Mouse (Mus musculus) stomach, embryonic 15.5 days (tissue): ENCODE results near the gene Zfhx2. TPM values are rescaled to one million over a fixed set of nuclear protein-coding genes. Genes with fewer than 3 reads are reported as not detected.

Source experiments
- ATAC-seq: fragments of 200-750 bp; cut with Nextera tagmentation; 2 replicates; pipeline ENCODE4 v1.8.0; 2017; ENCODE audit warnings: low read depth, moderate number of reproducible peaks, moderate TSS enrichment; ENCODE audit not compliant: insufficient read depth, low FRiP score
- H3K27ac ChIP-seq: fragments of 300-500 bp; sonication (generic); 2 replicates; pipeline ENCODE4 v1.5.1; 2015; ENCODE audit warnings: mild to moderate bottlenecking, inconsistent platforms
- H3K27me3 ChIP-seq: fragments of 300-500 bp; sonication (generic); replicated peaks from 2 replicates; pipeline ENCODE4 v1.6.1; 2015; ENCODE audit warnings: inconsistent platforms
- H3K36me3 ChIP-seq: fragments of 300-500 bp; sonication (generic); 2 replicates; pipeline ENCODE4 v1.6.1; 2015; ENCODE audit warnings: inconsistent platforms
- H3K4me1 ChIP-seq: fragments of 300-500 bp; sonication (generic); 2 replicates; pipeline ENCODE4 v1.6.1; 2015; ENCODE audit warnings: inconsistent platforms
- H3K4me2 ChIP-seq: fragments of 300-500 bp; sonication (generic); 2 replicates; pipeline ENCODE4 v1.6.1; 2015; ENCODE audit warnings: mild to moderate bottlenecking, inconsistent platforms
- H3K4me3 ChIP-seq: fragments of 300-500 bp; sonication (generic); replicated peaks from 2 replicates; pipeline ENCODE4 v1.5.1; 2015; ENCODE audit warnings: inconsistent platforms
- H3K9ac ChIP-seq: fragments of 300-500 bp; sonication (generic); 2 replicates; pipeline ENCODE4 v1.6.1; 2015; ENCODE audit warnings: inconsistent platforms
- H3K9me3 ChIP-seq: fragments of 300-500 bp; sonication (generic); 2 replicates; pipeline ENCODE4 v1.6.1; 2016; ENCODE audit warnings: inconsistent platforms
- WGBS: fragments of 180-500 bp; shearing (Covaris S2); methylation state at CpG from one replicate; pipeline ENCODE4 v1.1.7; 2015; 5-methylcytosine and 5-hydroxymethylcytosine counted together
- polyA plus RNA-seq: library from polyadenylated mRNA; unstranded; fragments of >200 nt; fragmentation: Nextera tagmentation; extraction: Ambion mirVana; gene quantifications from 2 replicates; pipeline ENCODE4 v1.2.1, GENCODE M21; 2015

Zfhx2 gene
- polyA plus RNA-seq, 1 experiment from 2014 or later, result 4.4 TPM

GRCm38 (mm10) chr14:55071756-55072155 is 20.4 kb downstream of the Zfhx2 start:
- no peak for ATAC-seq
- no peak overlapping the region for H3K9ac ChIP-seq

DNA sequence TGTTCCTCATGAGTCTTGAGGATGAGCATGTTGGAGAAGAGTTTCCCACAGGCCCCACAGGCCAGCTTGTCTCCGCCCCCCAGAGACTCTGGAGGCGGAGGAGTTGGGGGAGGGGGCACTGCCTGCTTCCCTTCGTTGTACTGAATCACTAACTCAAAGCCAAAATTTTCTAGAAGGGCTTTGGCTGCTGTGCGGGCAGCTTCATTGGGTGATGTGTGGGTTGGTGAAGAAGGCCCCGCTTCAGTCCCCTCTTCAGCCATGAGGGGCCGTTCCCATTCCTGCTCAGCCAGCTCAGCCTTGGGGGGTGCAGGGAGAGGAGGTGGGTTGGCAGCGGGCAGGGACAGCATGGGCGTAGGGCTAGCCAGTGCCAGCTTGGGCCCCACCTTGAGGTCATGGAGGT is 26.1 kb downstream of the Zfhx2 start:
- Histone ChIP-seq H3K9me3 (no peaks in the 10 kb centered on the region), H3K4me3 (no peak overlapping the region), H3K36me3 (no peaks in the 10 kb centered on the region), H3K9ac (no peak overlapping the region), H3K27ac (no peak overlapping the region), H3K27me3 (no peaks in the 10 kb centered on the region), H3K4me2 (no peak overlapping the region), H3K4me1 (peaks cover 7% of the 10 kb centered on the region)
- 89% methylated on average over 8 of the region's 8 CpGs for WGBS
- no peak for ATAC-seq

More at GRCm38 (mm10) chr14:55071756-55072155, 20.4 kb downstream of the Zfhx2 start:
- WGBS, result 24% methylated on average over 19 of the region's 19 CpGs
- Histone ChIP-seq H3K4me3 (no peak overlapping the region), H3K4me1 (peaks cover 11% of the 10 kb centered on the region; the same call in 1 of the 2 replicates), H3K4me2 (peak overlapping the region; percentile 42), H3K36me3 (no peaks in the 10 kb centered on the region), H3K27ac (no peak overlapping the region), H3K27me3 (no peaks in the 10 kb centered on the region), H3K9me3 (no peaks in the 10 kb centered on the region)

- no peak for ATAC-seq
- 87% methylated on average over 13 of the region's 13 CpGs for WGBS
- no peaks in the 10 kb centered on the region for H3K27me3 ChIP-seq
Observed at GRCm38 (mm10) chr14:55065391-55065790, 26.7 kb downstream of the Zfhx2 start.

DNA sequence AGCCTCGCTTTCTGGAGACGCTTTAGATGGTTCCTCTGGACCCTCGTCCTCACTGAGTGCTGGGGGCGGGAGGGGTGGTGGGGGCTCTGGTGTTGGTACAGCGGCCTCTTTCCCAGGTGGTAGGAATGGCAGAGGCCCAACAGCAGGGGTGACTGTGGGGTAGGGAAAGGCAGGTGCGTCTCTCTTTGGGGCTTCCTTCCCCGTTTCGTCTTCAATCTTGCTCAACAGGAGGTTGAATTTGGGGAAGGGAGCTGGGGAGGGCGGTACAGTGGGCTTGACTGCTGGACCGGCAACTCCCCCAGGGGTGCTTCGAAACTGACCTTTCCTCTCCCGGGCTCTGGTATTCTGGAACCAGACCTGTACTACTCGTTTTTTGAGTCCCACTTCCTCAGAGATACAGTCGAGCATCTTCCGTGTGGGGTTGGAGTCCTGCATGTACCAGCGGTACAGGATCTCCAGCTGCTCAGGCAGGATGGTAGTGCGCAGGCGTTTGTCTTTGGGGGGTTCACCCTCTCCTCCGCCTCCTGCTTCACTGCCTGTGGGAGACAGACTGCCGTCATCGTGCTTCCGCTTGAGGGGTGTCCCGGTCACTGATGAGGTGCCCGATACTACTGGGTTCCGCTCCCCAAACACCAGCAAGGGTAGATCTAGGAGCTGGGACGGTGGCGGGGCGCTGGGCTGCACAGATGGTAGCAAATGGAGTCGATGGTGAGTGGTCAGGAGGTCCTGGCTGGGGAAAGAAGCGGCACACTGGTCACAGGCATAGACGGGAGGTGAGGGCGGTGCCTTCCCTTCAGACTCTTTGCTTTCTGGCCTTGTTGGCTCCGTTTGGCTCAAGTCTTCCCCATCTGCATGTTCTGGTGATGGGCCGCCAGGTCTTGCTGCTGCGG is 27.4 kb downstream of the Zfhx2 start:
- Histone ChIP-seq H3K9ac (no peak overlapping the region), H3K27ac (no peak overlapping the region), H3K9me3 (no peaks in the 10 kb centered on the region), H3K4me3 (no peak overlapping the region), H3K36me3 (no peaks in the 10 kb centered on the region), H3K4me1 (peaks cover 9% of the 10 kb centered on the region), H3K27me3 (no peaks in the 10 kb centered on the region), H3K4me2 (no peak overlapping the region)
- ATAC-seq, result no peak
- 75% methylated on average over 35 of the region's 35 CpGs for WGBS

More at GRCm38 (mm10) chr14:55065391-55065790, 26.7 kb downstream of the Zfhx2 start:
- Histone ChIP-seq H3K9ac (no peak overlapping the region), H3K27ac (no peak overlapping the region), H3K36me3 (no peaks in the 10 kb centered on the region), H3K9me3 (no peaks in the 10 kb centered on the region), H3K4me1 (peaks cover 9% of the 10 kb centered on the region), H3K4me3 (no peak overlapping the region), H3K4me2 (no peak overlapping the region)

DNA sequence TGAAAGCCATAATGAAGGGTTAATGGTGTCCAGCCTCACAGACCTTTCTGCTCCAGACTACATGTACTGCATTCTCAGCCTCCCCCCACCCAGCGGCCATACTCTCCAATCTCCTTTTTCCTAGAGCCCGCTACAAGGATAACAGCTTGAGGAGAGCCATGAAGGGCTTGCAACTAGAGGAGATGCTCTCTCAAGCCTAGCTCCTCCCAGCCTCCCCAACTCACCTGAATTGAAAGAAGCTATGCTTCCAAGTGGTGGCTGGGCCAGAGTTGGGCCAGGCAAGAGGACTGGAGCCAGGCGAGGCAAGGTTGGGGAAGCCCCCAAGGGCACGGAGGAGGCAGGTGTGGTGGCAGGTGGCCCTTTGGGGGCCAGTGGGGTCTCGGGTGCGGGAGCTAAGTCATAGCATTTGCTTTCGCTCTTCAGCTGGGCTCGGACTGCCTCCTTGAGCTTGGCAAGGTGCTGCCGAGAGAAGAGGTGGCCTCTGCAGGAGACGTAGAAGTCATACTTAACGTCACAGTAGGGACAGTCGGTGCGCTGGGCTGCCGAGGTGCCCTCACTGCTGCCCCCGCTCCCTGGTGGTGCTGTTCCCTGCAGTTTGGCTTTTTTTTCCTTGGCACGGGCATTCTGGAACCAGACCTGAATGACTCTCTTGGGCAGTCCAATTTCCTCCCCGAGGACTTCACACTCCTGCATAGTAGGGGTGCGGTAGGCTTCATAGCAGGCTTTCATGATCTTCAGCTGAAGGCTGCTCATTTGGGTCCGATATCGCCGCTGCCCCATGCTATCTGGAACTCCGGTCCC is 28.3 kb downstream of the Zfhx2 start:
- WGBS, result 82% methylated on average over 22 of the region's 22 CpGs
- ATAC-seq, result no peak
- Histone ChIP-seq H3K4me2 (no peak overlapping the region), H3K27me3 (no peaks in the 10 kb centered on the region), H3K4me1 (peaks cover 9% of the 10 kb centered on the region), H3K36me3 (no peaks in the 10 kb centered on the region), H3K4me3 (no peak overlapping the region), H3K9me3 (no peaks in the 10 kb centered on the region), H3K9ac (no peak overlapping the region), H3K27ac (no peak overlapping the region)

GRCm38 (mm10) chr14:55063117-55063516 is 29.0 kb downstream of the Zfhx2 start:
- ATAC-seq, result no peak
- WGBS, result 85% methylated on average over 5 of the region's 5 CpGs
- peak overlapping the region; percentile 39 for H3K4me2 ChIP-seq

GRCm38 (mm10) chr14:55062626-55063025 is 29.5 kb downstream of the Zfhx2 start:
- Histone ChIP-seq H3K27me3 (no peaks in the 10 kb centered on the region), H3K4me3 (no peak overlapping the region), H3K9ac (no peak overlapping the region), H3K27ac (no peak overlapping the region), H3K36me3 (no peaks in the 10 kb centered on the region), H3K4me2 (peak overlapping the region; percentile 39), H3K4me1 (peaks cover 9% of the 10 kb centered on the region), H3K9me3 (no peaks in the 10 kb centered on the region)
- WGBS, result 14% methylated on average over 17 of the region's 17 CpGs
- ATAC-seq, result peak; percentile 91

More at GRCm38 (mm10) chr14:55063117-55063516, 29.0 kb downstream of the Zfhx2 start:
- Histone ChIP-seq H3K4me3 (no peak overlapping the region), H3K4me1 (peaks cover 9% of the 10 kb centered on the region), H3K9ac (no peak overlapping the region), H3K9me3 (no peaks in the 10 kb centered on the region), H3K36me3 (no peaks in the 10 kb centered on the region), H3K27ac (no peak overlapping the region), H3K27me3 (no peaks in the 10 kb centered on the region)

GRCm38 (mm10) chr14:55061845-55062244 is 30.3 kb downstream of the Zfhx2 start:
- H3K27ac ChIP-seq, result no peak overlapping the region
- H3K36me3 ChIP-seq, result no peaks in the 10 kb centered on the region
- peak overlapping the region; percentile 39; the same call in 1 of the 2 replicates for H3K4me2 ChIP-seq
- H3K9me3 ChIP-seq, result no peaks in the 10 kb centered on the region
- peaks cover 9% of the 10 kb centered on the region for H3K4me1 ChIP-seq
- no peaks in the 10 kb centered on the region for H3K27me3 ChIP-seq
- H3K9ac ChIP-seq, result no peak overlapping the region
- H3K4me3 ChIP-seq, result no peak overlapping the region
- ATAC-seq, result no peak
- WGBS, result 42% methylated on average over 7 of the region's 7 CpGs

DNA sequence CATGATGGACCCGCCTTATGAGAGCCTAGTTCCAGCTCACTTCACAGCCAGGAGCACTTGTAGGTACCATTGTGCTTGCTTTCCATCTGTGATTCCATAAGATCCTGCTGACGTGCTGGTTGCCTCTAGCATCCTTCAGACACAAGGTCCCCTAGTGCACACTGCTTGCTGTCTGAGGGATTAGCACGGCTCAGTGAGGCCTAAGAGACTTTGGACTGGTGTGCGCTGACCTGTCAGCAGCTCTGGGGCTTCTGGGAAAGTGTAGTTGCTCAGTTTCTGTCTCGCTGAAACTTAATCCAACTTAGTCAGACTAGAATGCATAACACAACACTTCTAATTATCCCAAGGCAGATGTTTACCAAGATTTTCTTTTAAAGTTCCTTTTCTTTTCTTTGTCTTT is 32.2 kb downstream of the Zfhx2 start:
- peaks cover 9% of the 10 kb centered on the region for H3K4me1 ChIP-seq
- no peak overlapping the region for H3K9ac ChIP-seq
- ATAC-seq, result no peak
- no peaks in the 10 kb centered on the region for H3K36me3 ChIP-seq
- no peak overlapping the region for H3K4me2 ChIP-seq
- H3K27ac ChIP-seq, result no peak overlapping the region
- H3K27me3 ChIP-seq, result no peaks in the 10 kb centered on the region
- H3K9me3 ChIP-seq, result no peaks in the 10 kb centered on the region
- H3K4me3 ChIP-seq, result no peak overlapping the region
- WGBS, result 69% methylated on average over 5 of the region's 5 CpGs

DNA sequence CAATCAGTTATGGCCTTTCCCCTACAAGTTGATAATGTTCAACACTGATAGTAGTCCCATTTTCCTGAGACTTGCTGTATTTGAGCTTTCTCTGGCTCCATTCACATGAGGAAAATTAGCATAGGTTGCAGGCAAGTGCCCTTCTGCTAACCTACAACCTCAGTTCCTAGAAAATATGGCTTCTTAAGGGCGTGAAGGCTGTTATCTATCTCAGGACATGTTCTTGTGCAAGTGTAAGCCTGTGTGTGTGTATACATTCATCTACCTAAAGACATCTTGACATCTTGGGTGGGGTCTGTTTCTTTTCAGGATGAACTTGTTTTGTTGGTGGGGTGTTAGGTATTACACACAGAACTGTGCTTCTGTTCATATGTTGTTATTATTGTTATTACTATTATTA is 33.1 kb downstream of the Zfhx2 start:
- no peak overlapping the region for H3K4me2 ChIP-seq
- WGBS, result 47% methylated on average over 1 of the region's 1 CpGs
- H3K27me3 ChIP-seq, result no peaks in the 10 kb centered on the region
- no peak overlapping the region for H3K4me3 ChIP-seq
- peaks cover 9% of the 10 kb centered on the region for H3K4me1 ChIP-seq
- H3K9me3 ChIP-seq, result no peaks in the 10 kb centered on the region
- no peaks in the 10 kb centered on the region for H3K36me3 ChIP-seq
- H3K27ac ChIP-seq, result no peak overlapping the region
- no peak for ATAC-seq
- H3K9ac ChIP-seq, result no peak overlapping the region

DNA sequence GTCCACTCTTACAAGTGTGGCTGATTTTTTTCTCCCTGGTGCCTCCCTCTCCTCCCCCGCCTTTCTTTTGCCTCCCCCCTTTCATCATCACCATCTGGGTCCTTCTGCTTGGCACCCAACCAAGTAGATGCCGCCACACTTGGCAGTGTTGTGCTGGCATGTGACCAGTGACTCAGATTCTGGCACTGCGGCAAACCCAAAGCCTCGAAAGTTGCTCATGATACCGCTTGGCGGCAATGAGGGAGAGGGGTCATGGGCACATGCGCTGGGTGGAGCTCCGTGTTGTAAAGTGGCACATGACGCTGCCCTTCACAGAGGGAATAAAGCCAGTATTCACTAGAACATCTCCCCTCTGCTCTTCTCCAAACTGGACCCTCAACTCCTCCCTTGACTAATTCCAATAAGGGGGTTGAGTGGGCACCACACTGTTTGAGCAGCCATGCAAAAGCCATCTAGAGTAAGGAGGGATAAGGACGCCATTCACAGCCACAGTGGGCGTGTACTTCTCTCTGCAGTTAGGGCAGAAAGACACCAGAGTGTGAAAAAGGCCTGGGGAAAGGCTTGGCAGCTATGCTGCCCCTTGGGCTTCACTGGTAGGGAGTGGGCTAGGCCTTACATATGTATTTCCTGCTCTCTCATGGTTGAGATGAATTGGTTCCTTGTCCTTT is 36.8 kb downstream of the Zfhx2 start:
- H3K9ac ChIP-seq, result no peak overlapping the region
- no peaks in the 10 kb centered on the region for H3K27me3 ChIP-seq
- H3K4me1 ChIP-seq, result no peaks in the 10 kb centered on the region
- no peak overlapping the region for H3K27ac ChIP-seq
- no peaks in the 10 kb centered on the region for H3K36me3 ChIP-seq
- H3K4me3 ChIP-seq, result no peak overlapping the region
- ATAC-seq, result no peak
- H3K9me3 ChIP-seq, result no peaks in the 10 kb centered on the region
- no peak overlapping the region for H3K4me2 ChIP-seq
- 76% methylated on average over 11 of the region's 11 CpGs for WGBS
